Mouse (Mus musculus) cerebellum, postnatal 4 days (tissue): ENCODE results near the gene Emp3.
"Not testable (repeated sequence)": the region's sequence is repeated elsewhere in the genome, so short reads cannot be mapped to it uniquely, and the experiment has no call there.

ENCODE experiments used
- DNase-seq, 2 experiments: peaks; one replicate each; pipeline ENCODE4 v3.0.0; 2022; ENCODE audit warnings: low spot score in 2 of 2, mixed read lengths in 1 of 2

Gene Emp3

DNA sequence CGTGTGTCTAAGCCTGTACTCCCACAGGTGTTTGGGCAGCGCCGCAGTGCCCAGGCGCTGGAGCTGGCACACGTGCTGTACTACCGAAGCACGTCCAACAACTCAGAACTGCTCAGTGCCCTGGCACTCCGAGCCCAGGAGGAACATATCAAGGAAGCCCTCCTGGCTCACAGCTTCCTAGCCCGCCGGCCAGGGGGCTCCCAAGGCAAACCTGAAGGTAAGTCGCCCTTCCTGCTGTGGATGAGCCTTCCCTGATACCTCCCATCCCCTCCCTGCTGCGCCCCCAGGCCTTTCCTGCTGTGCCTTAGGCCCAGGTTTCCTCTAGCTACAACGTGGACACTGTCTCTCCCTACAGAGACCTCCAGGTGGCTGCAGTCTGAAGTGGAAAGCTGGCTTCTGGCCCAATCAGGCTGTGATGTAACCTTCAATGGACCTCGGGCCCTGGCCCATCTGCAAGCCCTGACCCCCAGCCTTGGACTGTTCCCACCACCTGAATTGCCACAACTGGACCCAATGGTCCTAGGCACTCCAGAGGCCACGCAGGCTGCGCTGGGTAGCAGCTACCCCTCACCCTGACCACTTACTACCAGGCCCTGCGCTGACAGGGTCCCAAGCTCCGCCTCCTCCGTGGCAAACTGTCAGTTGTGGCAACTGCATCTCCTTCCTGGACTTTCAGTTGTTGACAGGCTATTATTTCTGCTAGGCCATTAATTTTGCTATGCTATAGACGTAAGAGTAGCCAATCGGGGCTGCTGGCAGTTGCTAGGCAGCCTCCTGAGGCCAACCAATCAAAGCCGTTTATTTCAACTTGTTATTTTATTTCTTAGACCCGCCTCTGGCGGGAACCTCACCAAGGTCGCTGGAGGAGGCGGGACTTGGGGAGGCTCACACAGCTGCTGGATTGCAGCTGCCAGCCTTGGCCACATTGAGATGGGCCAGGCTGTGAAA is 4.9 kb downstream of the Emp3 start:
- DNase-seq: peak in 1 of 2 experiments; percentile 54

DNA sequence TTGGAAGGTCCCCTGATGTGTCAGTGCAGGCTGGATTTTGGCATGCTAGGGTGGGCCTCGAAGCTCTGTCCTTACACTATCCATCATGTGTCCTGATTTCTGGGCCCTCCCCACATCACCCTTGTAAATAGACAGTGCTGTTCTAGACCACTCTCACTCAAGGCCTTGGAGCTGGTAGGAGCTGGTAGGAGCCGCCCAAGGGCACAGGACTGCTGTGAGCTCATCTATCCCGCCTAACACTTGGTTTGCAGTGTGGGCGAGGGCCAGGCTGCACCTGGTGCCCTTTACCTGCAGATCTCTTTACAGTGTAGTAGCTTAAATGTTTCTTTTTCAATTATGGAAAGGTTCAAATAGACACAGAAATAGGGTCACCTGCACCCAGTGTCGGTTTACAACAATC is 6.2 kb downstream of the Emp3 start:
- DNase-seq: no peak

DNA sequence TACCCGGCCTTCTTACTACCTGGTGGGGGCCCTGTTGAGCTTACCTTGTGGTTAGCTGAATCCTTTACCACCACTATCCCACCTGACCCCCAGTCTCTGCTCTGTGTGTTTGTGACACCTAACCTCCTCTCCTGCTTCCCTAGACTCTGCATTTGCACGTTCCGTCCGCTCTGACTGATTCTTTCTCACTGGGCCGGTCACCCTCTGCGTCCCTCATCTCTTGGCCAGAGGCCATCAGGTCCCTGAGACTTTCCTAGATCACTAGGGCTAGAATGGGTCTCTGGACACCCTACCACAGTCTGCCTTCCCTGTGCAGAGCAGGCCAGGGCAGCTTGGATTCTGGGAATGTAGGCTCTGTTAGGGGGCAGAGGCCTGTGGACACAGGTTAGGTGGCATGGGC is 7.1 kb downstream of the Emp3 start:
- no peak for DNase-seq

DNA sequence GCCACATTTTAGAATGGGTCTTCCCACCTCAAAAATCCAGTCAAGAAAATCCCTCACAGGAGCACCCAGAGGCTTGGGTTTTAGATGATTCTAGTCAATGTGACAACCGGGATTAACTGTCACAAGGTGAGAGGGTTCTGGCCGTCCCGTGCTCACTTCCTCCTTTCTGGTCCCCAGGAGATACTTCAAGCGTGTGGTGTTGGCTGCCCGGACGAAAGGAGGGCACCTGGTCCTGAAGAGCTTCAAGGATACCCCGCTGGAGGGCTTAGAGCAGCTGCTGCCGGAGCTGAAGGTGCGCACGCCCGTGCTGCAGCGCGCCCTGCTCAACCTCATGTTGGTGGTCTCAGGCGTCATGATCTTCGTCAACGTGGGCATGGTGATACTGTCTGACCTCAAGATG is 12.1 kb downstream of the Emp3 start:
- DNase-seq: no peak

DNA sequence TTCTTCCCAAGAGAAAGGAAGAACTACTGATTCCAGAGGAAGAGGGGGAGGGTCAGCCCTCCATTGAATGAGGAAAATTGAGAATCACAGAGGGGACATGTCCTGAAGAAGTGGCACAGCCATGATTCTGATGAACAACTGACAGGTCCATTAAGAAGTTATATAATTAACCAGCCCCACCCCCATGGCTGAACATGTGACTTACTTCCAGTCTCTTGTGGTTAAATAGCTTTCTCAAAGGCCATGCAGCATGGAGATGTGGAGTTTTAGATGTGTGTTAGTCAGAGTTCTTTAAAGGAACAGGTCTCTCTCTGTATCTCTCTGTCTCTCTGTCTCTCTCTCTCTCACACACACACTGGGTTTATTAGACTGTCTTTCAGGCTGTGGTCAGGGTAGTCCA is 12.8 kb downstream of the Emp3 start:
- no peak for DNase-seq

DNA sequence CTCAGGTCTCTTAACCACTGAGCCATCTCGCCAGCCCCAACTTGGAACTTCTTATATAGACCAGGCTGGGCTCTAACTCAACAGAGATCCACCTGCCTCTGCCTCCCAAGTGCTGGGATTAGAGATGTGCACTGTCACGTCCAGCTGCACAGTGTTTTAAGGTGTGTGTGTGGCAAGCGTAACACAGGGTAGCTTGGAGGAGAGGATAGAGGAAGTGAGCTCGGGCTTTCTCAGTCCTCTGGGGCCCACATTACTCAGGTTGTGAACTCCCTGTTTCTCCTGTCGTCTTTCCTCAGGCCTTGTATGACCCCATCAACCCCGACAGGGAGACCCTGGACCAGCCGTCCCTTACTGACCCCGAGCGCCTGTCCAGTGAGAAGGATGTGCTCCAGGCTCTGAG is 14.6 kb downstream of the Emp3 start:
- DNase-seq: no peak

DNA sequence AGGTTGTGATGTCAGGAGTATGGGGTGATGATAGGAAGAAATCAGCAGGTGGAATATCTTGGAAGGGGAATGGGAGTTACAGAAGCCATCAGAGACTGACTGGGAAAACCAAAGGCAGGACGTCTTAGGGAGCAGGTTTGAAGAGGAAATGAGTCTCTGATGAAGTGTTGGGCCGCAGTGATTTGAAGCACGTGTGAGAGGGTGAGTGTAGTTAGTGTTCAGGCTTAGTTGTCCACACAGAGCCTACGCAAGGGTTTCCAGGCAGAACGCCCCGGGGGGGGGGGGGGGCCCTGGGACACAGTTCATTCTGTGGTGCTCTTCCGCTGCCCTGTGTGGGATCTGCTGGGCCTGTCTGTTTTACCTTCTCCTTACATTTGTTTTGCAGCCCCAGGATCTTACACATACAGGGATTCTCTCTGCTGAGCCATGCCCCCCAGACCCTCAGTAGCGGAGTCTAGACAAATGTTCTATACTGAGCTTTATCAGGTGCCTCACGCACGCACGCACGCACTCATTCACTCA is 18.7 kb downstream of the Emp3 start:
- no peak for DNase-seq

DNA sequence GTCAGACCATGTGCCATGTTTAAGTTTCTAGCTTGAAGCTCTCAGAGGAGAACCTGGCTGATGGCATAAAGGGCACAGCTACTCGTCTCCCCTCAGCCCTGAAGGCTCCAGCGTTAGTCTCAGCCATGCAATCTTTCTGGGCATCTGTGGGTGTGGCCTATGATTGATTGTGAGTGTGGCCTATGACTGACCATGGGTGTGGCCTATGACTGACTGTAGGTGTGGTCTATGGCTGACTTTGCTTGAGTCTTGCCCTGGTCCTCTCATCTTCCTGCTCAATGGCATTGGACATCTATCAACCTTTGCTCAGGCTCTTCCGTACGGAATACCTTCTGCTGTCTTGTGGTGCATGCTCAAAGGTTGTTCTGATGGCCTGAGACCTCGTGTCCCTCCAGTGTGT is 19.6 kb downstream of the Emp3 start:
- no peak for DNase-seq

DNA sequence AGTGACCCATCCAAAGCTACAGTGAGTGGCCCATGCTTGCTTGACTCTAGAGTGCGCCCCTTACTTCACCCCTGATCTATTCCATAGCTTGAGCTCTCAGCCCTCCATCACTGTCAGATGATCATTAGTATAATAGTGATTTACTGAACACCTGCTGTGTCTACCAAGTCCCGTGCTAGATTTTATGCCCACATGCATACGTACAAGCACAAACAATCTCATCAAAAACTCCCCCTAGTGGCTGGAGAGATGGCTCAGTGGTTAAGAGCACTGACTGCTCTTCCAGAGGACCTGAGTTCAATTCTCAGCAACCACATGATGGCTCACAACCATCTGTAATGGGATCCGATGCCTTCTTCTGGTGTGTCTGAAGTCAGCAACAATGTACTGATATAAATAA is 23.1 kb downstream of the Emp3 start:
- DNase-seq: not testable (repeated sequence)

DNA sequence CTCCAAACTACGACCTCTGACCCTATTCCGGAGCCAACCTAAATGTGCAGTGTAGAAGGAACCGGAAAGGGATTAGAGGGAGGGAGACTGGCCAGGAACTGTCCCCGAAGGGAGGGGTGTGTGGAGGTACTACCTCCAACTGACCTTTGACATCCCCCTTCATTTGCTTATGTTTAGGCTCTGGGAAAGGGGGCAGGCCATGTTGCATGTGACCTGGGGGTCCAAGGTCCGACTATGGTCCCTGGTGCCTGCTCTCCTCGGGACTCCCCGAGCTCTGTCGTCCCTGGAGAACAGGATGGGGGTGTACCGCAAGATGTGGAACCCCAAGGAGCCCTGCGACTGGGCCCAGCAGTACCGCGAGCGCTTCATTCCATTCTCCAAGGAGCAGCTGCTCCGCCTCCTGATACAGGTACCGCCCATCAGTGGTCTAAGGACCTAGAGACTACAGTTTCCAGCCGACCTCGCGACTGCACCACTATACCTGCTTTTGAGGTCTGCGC is 23.9 kb downstream of the Emp3 start:
- DNase-seq: no peak

DNA sequence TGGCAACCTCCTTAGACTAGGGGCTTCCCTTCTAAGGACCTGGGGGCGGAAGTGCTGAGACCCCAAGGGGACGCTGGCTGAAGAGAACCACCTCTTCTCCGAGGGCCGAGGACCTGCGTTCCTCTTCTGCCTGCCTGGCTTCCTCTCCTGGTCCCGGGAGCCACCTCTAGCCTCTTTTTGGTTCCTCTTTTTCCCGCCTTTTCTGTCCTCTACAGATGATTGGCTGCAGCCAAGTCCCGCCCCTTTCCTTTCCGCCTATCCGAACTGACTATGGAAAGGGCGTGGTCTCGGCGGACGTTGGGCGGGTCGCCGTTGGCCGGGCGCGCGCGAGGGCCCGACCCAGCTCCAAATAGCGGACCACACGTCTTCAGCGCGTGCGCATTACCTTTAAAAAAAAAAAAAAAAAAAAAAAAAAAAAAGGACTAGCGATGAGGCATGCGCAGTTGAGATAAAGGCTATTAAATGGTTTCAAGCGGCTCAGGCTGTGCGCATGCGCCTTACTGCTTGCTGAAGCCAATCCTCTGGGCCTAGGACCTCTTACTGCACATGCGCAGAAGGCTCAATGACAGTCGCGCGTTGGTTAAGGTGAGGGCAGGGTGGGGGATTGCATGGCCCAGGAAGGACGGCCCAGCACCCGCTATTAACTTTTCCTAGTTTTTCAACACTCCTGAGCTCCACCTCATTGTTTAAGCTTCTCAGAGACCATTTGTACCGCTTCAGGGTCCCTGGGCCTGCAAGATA is 24.5 kb downstream of the Emp3 start, which contains the start of the genes Syngr4 and Tmem143:
Gene Syngr4 (minus strand): TSS at position 198 of the 741 bp plus-strand sequence.
Gene Tmem143 (plus strand): TSS at position 425 of the 741 bp plus-strand sequence.
- peak; percentile 95 to 96 for DNase-seq

DNA sequence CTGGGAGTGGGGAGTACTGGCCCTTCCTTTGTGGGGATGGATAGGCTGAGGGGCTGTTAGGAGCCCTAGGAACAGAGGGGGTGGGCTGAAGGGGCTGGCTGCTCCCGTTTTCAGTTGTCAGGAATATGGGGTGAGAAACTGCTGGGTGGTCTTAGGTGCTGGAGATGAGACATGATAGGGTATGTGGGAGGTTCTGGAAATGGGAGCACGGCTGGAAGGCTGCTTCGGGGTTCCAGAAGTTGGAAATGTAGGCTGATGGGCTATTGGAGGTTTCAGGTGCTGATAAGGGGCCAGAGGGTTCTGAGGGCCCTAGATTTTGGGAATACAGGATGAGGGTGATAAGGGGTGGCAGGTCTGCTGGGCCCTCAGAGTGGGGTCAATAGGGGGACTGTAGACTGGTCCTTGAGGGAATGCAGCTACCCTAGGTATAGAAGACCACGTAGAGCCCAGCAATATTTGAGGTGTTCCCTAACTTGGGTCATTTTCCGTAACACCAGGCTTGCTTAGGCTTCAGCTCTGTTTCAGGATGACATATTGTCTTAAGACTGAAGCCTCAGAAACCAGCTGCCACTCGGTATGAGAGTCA is 25.2 kb downstream of the Emp3 start:
- DNase-seq: no peak

DNA sequence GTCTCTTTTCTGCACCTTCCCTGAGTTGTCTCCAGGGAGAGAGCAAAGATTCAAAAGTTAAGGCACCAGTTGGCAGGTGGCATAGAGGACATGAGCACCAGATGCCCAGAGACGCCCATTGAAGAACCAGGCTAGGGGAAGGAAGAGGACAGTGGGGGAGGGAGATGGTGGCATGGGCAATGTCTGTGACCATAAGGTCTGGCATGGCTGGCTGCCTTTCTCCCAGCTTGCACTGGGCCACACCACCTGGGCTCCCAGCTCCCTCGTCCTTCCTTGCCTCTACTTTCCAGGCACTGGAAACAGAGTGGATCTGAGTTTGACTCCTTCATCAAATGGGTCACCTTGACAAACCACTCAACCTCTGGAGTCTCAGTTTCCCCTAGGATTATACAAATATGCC is 28.6 kb downstream of the Emp3 start:
- DNase-seq: no peak

DNA sequence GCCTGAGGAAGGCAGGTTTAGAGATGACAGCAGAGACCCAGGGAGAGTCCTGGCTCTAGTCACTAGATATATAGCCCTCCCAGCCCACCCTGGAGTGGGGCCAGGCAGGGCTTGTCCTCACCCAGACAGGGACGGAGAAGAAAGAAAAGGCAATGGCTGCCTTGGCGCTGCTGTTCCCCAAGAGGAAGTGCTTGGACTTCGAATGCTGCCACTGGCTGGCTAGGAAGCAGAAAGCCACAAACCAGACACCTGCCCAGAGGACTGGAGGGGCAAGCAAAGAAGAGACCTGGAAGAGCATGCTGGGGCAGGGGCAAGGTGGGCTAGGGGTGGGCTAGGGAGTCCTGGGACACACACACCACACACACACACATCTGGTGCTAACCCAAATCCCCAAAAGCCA is 34.0 kb downstream of the Emp3 start:
- DNase-seq: no peak

DNA sequence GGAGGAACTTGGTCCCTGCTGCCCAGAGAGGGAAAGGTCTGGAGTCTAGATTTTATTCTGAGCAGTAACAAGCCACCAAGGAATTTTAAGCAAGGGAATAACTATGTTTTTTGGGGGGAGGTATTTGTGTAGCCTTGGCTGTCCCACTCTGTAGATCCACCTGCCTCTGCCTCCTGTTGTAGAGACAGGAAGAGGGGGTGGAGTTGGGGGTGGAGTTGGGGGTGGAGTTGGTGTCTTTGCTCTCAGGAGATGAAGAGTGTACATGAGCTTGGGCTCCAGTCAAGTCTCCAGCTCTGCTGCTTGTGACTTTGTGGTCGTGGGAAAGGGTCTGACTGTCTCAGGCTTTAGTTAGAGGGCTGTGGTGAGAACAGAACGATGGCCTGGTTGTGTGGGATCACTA is 40.2 kb downstream of the Emp3 start:
- no peak for DNase-seq

DNA sequence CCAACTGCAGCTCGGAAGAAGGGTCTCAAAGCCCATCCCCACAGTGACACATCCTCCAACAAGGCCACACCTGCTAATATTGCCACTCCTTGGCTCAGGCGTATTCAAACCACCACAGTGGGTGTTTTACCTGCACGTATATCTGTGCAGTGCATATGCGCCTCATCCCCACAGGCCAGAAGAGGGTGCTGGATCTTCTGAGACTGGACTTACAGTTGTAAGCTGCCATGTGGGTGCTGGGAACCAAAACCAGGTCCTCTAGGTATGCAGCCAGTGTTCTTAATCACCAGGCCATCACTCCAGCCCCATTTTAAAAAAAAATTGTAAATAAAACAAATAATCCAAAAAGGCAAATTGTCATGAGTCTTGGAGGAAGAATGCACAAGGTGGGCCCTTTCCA is 40.7 kb downstream of the Emp3 start:
- DNase-seq: no peak

DNA sequence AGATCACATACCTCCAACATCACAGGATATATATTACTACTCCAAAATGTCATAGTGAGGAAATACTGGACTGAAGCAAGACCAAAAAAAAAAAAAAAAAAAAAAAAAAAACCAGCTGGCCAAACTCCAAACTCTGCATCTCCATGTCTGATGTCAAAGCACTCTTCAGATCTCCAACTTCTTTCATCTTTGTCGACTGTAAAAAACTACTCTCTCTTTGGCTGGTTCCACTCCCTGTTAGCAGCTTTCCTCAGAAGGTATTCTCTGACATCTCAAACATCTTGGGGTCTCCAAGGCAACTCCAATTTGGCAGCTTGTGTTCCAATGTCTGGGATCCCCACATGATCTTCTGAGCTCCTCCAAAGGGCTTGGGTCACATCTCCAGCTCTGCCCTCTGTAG is 42.9 kb downstream of the Emp3 start, which contains the start of gene Grin2d:
Gene Grin2d (minus strand): TSS at position 101 of the 400 bp plus-strand sequence.
- not testable (repeated sequence) for DNase-seq

DNA sequence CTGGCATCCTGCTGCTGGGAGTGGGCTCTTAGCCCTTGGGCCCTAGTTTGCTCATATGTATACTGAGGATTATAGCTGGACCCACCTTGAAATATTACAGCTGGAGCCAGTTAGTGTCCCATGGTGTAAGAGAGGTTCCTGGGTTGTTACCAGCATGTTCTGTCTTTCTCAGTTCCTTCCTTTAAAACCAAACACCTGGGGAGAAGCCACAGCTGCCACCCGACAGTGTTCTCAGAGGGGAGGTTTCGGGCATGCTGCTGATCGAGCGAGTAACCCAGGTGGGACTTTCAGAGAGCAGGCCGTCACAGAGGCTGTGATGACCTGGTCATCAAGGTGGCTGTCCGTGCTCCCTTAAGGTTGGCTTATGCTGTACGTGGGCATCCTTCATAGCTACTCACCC is 44.3 kb downstream of the Emp3 start:
- no peak for DNase-seq

DNA sequence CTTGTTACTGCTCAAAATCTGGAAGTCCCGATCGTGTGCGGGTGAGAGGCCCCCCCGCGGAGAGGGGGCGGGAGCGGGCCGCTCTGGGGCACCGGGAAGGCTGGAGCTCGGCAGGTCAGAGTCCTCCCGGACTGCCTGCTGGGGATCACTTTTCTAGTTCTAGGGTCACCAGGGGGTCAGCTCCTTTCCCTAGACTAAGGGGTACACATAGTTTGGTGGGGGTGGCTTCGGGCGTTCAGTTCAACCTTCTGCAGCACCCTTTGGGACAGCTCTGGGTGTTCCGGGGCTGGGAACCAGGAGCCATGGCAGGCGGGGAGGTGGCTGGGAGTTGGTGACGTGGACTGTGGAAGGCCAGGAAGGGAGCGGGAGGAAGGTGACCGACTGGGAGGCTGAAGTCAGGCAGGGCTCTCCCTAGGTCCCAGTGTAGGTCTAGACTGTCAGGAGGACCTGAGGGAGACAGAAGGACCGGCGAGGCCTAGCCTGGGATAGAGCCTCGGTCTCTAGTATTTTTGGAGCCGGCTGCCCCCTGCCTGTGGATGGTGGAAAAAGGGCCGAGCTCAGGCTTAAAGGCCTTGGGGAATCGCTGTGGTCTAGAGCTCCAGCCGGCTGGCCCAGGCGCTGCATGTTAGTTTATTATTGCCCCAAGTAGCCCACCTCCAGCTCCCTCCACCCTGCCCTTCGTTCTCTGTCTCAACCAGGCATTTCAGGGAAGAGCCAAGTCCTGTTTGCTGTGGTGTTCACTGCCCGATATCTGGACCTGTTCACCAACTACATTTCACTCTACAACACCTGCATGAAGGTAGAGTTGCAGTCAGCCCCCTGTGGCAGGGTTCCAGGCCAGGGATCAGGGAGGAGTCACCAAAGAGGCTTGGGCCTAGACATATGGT is 47.9 kb downstream of the Emp3 start:
- peak in 1 of 2 experiments; percentile 68 for DNase-seq

DNA sequence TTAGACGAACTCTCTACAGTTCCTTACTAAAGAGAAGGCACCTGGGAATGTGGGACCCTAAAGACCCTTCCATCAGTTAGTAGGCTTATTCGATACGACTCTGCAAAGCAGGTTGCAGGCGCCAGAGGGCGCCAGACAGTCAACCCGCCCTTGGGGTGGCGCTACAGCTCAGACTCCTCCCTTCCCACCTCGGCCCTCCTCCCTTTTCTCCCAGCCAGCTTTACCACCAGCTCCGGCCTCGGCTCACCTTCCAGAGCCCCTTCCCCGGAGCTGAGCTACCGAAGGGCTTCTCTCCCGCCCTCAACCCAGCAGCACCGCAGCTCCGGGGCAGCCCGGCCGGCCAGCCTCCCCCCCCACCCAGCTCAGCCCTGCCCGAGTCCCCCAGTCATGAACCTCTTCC is 48.6 kb downstream of the Emp3 start, which contains the start of gene Kdelr1:
Gene Kdelr1 (plus strand): TSS at position 149 of the 400 bp plus-strand sequence.
- peak; percentile 91 to 95 for DNase-seq
